Mouse (Mus musculus): ENCODE results near the gene Guca2b. TPM values are rescaled to one million over a fixed set of nuclear protein-coding genes. Genes with fewer than 3 reads are reported as not detected.

Gene Guca2b
- polyA plus RNA-seq (2017; shearing (Covaris generic)): not detected

GRCm38 (mm10) chr4:119658731-119659130 lies at the start of gene Guca2b:
Gene Guca2b, minus strand, starts transcription at chr4:119658954.

GRCm38 (mm10) chr4:119637176-119637845 lies 21.4 kb downstream of the Guca2b start, which contains the start of gene Guca2a:
Gene Guca2a, plus strand, starts transcription at chr4:119637704.

Other genes with a start within 250 kb of the Guca2b start
- 0.71 TPM for gene Ccdc30, start 243.4 kb downstream of the Guca2b start, polyA plus RNA-seq (2017; shearing (Covaris generic))
- 12.0 TPM for gene Ppcs, start 236.5 kb downstream of the Guca2b start, polyA plus RNA-seq (2017; shearing (Covaris generic))
- gene Zmynd12, start 236.1 kb downstream of the Guca2b start, polyA plus RNA-seq (2017; shearing (Covaris generic)): not detected
- 0.94 TPM for gene Rimkla, start 166.3 kb downstream of the Guca2b start, polyA plus RNA-seq (2017; shearing (Covaris generic))
- 54.2 TPM for gene Foxj3, start 122.0 kb downstream of the Guca2b start, polyA plus RNA-seq (2017; shearing (Covaris generic))
- 3.9 TPM for gene Frg2f1, start 119.4 kb downstream of the Guca2b start, polyA plus RNA-seq (2017; shearing (Covaris generic))
- not detected for gene Guca2a, start 21.2 kb downstream of the Guca2b start, polyA plus RNA-seq (2017; shearing (Covaris generic))
- 12.9 TPM for gene Hivep3, start 74.8 kb upstream of the Guca2b start, polyA plus RNA-seq (2017; shearing (Covaris generic))